Mouse (Mus musculus): Measurements from ENCODE around the gene Psmc3.

DNA sequence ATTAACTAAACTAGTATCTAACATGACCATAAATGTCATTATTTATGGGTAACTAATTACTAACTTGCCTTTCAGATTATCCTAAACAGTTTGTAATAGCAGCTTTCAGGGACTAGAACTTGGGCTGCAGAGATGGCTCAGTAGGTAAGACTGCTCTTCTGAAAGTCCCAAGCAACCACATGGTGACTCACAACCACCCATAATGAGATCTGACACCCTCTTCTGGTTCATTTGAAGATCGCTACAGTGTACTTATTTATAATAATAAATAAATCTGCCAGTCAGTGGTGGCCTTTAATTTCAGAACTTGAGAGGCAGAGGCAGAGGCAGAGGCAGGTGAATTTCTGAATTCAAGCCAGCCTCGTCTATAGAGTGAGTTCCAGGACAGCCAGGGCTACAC lies 1.1 kb upstream of the Psmc3 start:
- TF ChIP-seq POLR2A (IDR thresholded peaks at IDR 0.05; ENCODE audit: low read depth, low read length) (no peak), CTCF (IDR thresholded peaks at IDR 0.05; ENCODE audit: extremely low read depth, insufficient read length, insufficient replicate concordance, low read depth, low read length) (no peak)
